Mouse (Mus musculus) forelimb bud, embryonic 11.5 days (tissue): Measurements from ENCODE around the gene Kncn.

Experiments used
- DNase-seq: peaks from one replicate; pipeline ENCODE4 v3.0.0-alpha.2; 2012; ENCODE audit warnings: low read depth, low spot score

Gene Kncn

DNA sequence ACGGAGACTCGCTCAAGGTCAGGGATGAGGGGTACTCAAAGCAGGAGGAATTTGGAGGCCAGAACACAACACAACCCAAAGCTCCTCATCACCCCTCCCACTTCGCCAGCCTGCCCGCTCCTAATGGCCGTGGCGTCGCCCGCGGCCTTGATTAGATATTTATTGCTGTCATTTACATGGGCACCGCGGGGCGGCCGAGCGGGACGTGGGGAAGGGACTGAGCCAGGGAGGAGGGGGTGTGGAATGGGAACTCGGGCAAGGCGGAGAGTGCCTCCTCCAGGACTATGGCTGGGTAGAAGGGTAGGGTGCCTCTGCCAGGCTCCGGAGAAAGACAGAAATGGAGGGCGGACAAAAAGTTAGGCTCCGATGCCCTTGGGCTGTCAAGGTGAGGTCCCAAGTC is 52.4 kb downstream of the Kncn start:
- no peak for DNase-seq

DNA sequence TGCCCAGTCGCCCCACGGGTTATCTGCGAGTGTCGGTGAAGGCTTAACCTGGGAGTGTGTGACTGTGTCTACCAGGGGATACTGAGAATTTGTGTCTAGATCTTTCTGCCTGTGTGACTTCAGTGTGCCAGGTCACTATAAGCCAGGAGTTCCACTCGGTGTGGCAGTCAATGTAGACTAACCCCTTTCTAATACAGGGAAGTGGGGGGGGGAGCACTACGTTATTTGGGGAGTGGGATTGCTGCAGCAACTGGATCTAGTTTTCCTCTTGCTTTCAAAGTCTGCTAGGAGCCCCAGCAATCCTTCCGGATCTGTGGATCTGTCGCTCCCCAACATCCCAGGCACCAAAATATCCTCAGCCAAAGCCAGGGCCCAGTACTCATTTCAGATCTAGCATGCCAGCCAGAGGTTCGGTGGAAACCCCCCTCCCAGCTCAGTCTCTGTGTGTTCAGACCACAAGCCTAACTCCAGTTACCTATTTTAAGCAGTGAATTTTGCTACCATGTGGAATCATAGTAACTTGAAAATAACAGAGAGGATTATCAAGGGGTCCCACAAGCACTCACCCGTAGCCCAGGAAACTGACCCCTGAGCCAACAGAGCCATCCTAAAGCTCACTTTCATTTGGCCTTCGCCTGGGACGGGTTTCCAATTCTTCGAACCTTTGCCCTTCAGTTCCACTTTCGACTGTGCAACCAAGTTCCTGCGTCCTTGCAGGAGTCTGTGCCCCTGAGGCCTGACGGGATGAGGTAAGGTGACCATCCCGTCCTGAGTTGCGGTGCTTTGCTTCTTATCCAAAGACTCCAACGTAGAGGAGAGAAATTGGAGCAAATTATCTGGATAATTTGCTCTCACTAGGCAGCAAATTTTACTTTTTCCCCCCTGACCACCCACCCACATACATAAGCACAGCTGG is 53.1 kb downstream of the Kncn start:
- no peak for DNase-seq

DNA sequence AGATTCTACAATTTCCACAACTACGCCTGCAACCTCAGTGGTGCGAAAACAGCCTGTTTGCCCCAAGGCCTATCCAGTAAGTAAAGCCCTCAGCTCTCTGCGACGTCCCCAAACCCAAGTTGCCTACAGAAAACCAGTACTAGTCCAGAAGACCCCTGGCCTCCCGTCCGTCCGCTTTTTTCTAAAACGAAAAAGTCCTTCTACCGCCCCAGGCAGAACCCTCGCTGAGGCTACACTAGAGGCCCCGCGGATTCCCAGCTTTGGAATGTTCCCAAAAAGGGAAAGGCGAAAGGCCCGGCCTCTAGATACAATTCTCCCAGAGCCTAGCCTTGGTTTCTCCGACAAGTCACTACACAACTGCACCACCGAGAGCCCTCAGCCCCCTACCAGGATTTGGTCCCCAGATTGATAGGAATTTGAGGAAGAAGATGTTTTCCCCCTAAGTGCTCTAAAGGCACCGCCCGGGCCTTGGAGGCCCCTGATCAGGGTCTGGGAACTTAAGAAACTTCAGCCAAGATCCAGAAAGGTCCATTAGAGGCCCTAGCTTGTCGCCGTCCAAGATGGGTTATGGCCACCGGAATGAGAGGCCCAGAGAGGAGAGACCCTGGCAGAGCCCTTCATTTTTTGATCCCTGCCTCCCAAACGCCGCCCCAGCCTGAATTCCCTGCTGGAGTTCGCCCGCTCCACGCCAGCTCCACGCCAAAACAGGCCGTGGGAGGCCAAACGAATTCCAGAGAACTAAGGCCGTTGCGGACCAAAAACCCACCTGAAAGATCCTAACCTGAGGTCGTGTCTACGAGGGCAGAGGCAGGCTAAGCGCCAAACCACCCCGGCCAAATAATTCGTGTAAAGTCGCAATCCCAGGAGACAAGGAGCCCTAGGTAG is 54.3 kb downstream of the Kncn start:
- DNase-seq = no peak
